Mouse (Mus musculus) stomach, embryonic 14.5 days (tissue): ENCODE data around the gene Palld. TPM values are rescaled to one million over a fixed set of nuclear protein-coding genes. Genes with fewer than 3 reads are reported as not detected.

Experiments
- ATAC-seq: fragments of 200-750 bp; cut with Nextera tagmentation; 2 replicates; pipeline ENCODE4 v1.8.0; 2017; ENCODE audit warnings: low read depth, moderate TSS enrichment; ENCODE audit not compliant: insufficient number of reproducible peaks, insufficient read depth, low FRiP score
- H3K27ac ChIP-seq: fragments of 300-500 bp; sonication (generic); 2 replicates; pipeline ENCODE4 v1.5.1; 2014; ENCODE audit warnings: mild to moderate bottlenecking, low read length, moderate library complexity, mixed read lengths
- H3K27me3 ChIP-seq: fragments of 300-500 bp; sonication (generic); 2 replicates; pipeline ENCODE4 v1.6.1; 2014; ENCODE audit warnings: low read length, control low read depth, mixed read lengths; ENCODE audit not compliant: control insufficient read depth, insufficient read depth
- H3K36me3 ChIP-seq: fragments of 300-500 bp; sonication (generic); 2 replicates; pipeline ENCODE4 v1.6.1; 2014; ENCODE audit warnings: mild to moderate bottlenecking, control low read depth, low read length, moderate library complexity, mixed read lengths; ENCODE audit not compliant: control insufficient read depth, insufficient read depth
- H3K4me1 ChIP-seq: fragments of 300-500 bp; sonication (generic); 2 replicates; pipeline ENCODE4 v1.6.1; 2014; ENCODE audit warnings: low read length, control low read depth, mixed read lengths; ENCODE audit not compliant: control insufficient read depth, insufficient read depth
- H3K4me2 ChIP-seq: fragments of 300-500 bp; sonication (generic); replicated peaks from 2 replicates; pipeline ENCODE4 v1.6.1; 2014; ENCODE audit warnings: low read depth, low read length, control low read depth
- H3K4me3 ChIP-seq: fragments of 300-500 bp; sonication (generic); 2 replicates; pipeline ENCODE4 v1.5.1; 2014; ENCODE audit warnings: low read depth, low read length, control low read depth
- H3K9ac ChIP-seq: fragments of 300-500 bp; sonication (generic); replicated peaks from 2 replicates; pipeline ENCODE4 v1.6.1; 2014; ENCODE audit warnings: low read depth, mild to moderate bottlenecking, control low read depth, low read length, moderate library complexity, mixed read lengths
- H3K9me3 ChIP-seq: fragments of 300-500 bp; sonication (generic); 2 replicates; pipeline ENCODE4 v1.6.1; 2016; ENCODE audit warnings: low read depth, low read length, control low read depth; ENCODE audit not compliant: control insufficient read depth
- WGBS: fragments of 180-500 bp; shearing (Covaris S2); extraction: QIAGEN DNeasy Blood & Tissue Kit; methylation state at CpG from one replicate; pipeline ENCODE4 v1.1.7; 2014; 5-methylcytosine and 5-hydroxymethylcytosine counted together
- polyA plus RNA-seq: library from polyadenylated mRNA; unstranded; fragments of >200 nt; fragmentation: Nextera tagmentation; extraction: Ambion mirVana; gene quantifications from 2 replicates; pipeline ENCODE4 v1.2.1, GENCODE M21; 2014

Gene Palld
- polyA plus RNA-seq, 1 experiment from 2014 or later = 91.0 TPM

GRCm38 (mm10) chr8:61558051-61558846 is 344.2 kb downstream of the Palld start:
- no peak for ATAC-seq
- Histone ChIP-seq H3K4me1 (peaks cover 16% of the 10 kb centered on the region), H3K4me2 (no peak overlapping the region), H3K4me3 (no peak overlapping the region), H3K36me3 (no peaks in the 10 kb centered on the region; the same call in 1 of the 2 replicates), H3K9ac (no peak overlapping the region), H3K9me3 (no peaks in the 10 kb centered on the region), H3K27me3 (no peaks in the 10 kb centered on the region), H3K27ac (no peak overlapping the region)
- WGBS = 81% methylated on average over 12 of the region's 12 CpGs

- H3K4me3 ChIP-seq = no peak overlapping the region
- no peak for ATAC-seq
- no peak overlapping the region for H3K4me2 ChIP-seq
- no peaks in the 10 kb centered on the region for H3K9me3 ChIP-seq
- H3K4me1 ChIP-seq = peaks cover 16% of the 10 kb centered on the region
- H3K9ac ChIP-seq = no peak overlapping the region
- H3K27ac ChIP-seq = no peak overlapping the region
- no peaks in the 10 kb centered on the region; the same call in 1 of the 2 replicates for H3K36me3 ChIP-seq
- H3K27me3 ChIP-seq = no peaks in the 10 kb centered on the region
Observed at GRCm38 (mm10) chr8:61557036-61557435, 345.5 kb downstream of the Palld start.

GRCm38 (mm10) chr8:61556219-61556618 is 346.3 kb downstream of the Palld start:
- Histone ChIP-seq H3K4me1 (peaks cover 16% of the 10 kb centered on the region), H3K4me2 (no peak overlapping the region), H3K36me3 (no peaks in the 10 kb centered on the region; the same call in 1 of the 2 replicates), H3K9ac (no peak overlapping the region), H3K9me3 (no peaks in the 10 kb centered on the region), H3K4me3 (no peak overlapping the region), H3K27me3 (no peaks in the 10 kb centered on the region), H3K27ac (no peak overlapping the region)
- WGBS = 52% methylated on average over 8 of the region's 8 CpGs
- peak; percentile 26; the same call in 1 of the 2 replicates for ATAC-seq

- Histone ChIP-seq H3K27ac (no peak overlapping the region; the same call in 1 of the 2 replicates), H3K4me1 (peaks cover 13% of the 10 kb centered on the region), H3K9ac (no peak overlapping the region), H3K4me3 (no peak overlapping the region), H3K36me3 (no peaks in the 10 kb centered on the region; the same call in 1 of the 2 replicates), H3K4me2 (no peak overlapping the region), H3K9me3 (no peaks in the 10 kb centered on the region), H3K27me3 (no peaks in the 10 kb centered on the region)
- 61% methylated on average over 6 of the region's 6 CpGs for WGBS
- no peak for ATAC-seq
Observed at GRCm38 (mm10) chr8:61555343-61555742, 347.1 kb downstream of the Palld start.

- 44% methylated on average over 8 of the region's 8 CpGs for WGBS
- Histone ChIP-seq H3K9ac (no peak overlapping the region), H3K27me3 (no peaks in the 10 kb centered on the region), H3K4me3 (no peak overlapping the region), H3K4me2 (no peak overlapping the region), H3K9me3 (peaks cover 6% of the 10 kb centered on the region; the same call in 1 of the 2 replicates), H3K36me3 (peaks cover 16% of the 10 kb centered on the region), H3K4me1 (peaks cover 4% of the 10 kb centered on the region; the same call in 1 of the 2 replicates), H3K27ac (peak overlapping the region; percentile 28; the same call in 1 of the 2 replicates)
- ATAC-seq = no peak
Observed at GRCm38 (mm10) chr8:61552755-61553402, 349.6 kb downstream of the Palld start.

- Histone ChIP-seq H3K9me3 (peaks cover 6% of the 10 kb centered on the region; the same call in 1 of the 2 replicates), H3K9ac (no peak overlapping the region), H3K27me3 (no peaks in the 10 kb centered on the region), H3K4me2 (no peak overlapping the region), H3K27ac (peak overlapping the region; percentile 28; the same call in 1 of the 2 replicates), H3K36me3 (peaks cover 16% of the 10 kb centered on the region), H3K4me1 (peaks cover 4% of the 10 kb centered on the region; the same call in 1 of the 2 replicates), H3K4me3 (no peak overlapping the region)
- ATAC-seq = no peak
- WGBS = 72% methylated on average over 6 of the region's 6 CpGs
Observed at GRCm38 (mm10) chr8:61552221-61552620, 350.3 kb downstream of the Palld start.

- peaks cover 22% of the 10 kb centered on the region for H3K36me3 ChIP-seq
- H3K4me2 ChIP-seq = no peak overlapping the region
Observed at GRCm38 (mm10) chr8:61550006-61550748, 352.3 kb downstream of the Palld start.

GRCm38 (mm10) chr8:61549585-61549984 is 352.9 kb downstream of the Palld start:
- Histone ChIP-seq H3K27ac (no peak overlapping the region), H3K4me1 (no peaks in the 10 kb centered on the region; the same call in 1 of the 2 replicates), H3K27me3 (no peaks in the 10 kb centered on the region), H3K4me3 (no peak overlapping the region), H3K9me3 (peaks cover 6% of the 10 kb centered on the region; the same call in 1 of the 2 replicates), H3K4me2 (no peak overlapping the region), H3K9ac (no peak overlapping the region), H3K36me3 (peaks cover 27% of the 10 kb centered on the region)
- 75% methylated on average over 39 of the region's 41 CpGs for WGBS
- no peak for ATAC-seq

More at GRCm38 (mm10) chr8:61550006-61550748, 352.3 kb downstream of the Palld start:
- WGBS = 61% methylated on average over 27 of the region's 27 CpGs
- H3K4me1 ChIP-seq = no peaks in the 10 kb centered on the region; the same call in 1 of the 2 replicates
- no peak overlapping the region for H3K27ac ChIP-seq
- no peaks in the 10 kb centered on the region for H3K27me3 ChIP-seq
- H3K9me3 ChIP-seq = peaks cover 6% of the 10 kb centered on the region; the same call in 1 of the 2 replicates
- no peak overlapping the region for H3K4me3 ChIP-seq
- ATAC-seq = no peak
- no peak overlapping the region for H3K9ac ChIP-seq
